Mouse (Mus musculus): ENCODE data around the gene Psmc2.

DNA sequence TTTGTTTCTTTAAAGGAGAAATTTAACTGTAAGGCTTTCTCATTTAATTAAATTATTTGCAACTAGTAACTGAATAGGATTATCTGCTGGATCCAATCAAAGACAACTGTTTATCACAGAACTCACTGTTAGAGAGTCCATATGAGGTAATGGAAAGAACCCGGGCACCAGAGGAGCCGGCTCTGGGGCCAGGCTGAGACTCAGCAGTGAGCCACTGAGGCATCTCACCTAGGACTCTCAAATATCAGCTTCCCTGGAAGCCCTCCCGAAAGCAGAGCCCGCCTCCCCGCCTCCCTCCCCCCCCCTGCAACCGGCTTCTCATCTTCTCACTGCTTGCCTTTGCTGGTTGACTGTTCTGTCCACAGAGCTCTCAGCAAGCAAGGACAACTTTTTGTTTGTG, 42.6 kb downstream of the Psmc2 start:
- no peak for TF ChIP-seq CTCF (conservative IDR thresholded peaks at IDR 0.05; ENCODE audit: insufficient read depth, insufficient read length, low read depth, low read length)
- TF ChIP-seq POLR2A (IDR thresholded peaks at IDR 0.05; ENCODE audit: low read depth, low read length) = no peak
